Mouse (Mus musculus): ENCODE measurements around the gene Bdkrb2. TPM values are rescaled to one million over a fixed set of nuclear protein-coding genes. Genes with fewer than 3 reads are reported as not detected.

Gene Bdkrb2
- 0.05 and 0.08 TPM in 2 replicates for polyA plus RNA-seq (2015; fragmentation: Nextera tagmentation; extraction: Ambion mirVana)

DNA sequence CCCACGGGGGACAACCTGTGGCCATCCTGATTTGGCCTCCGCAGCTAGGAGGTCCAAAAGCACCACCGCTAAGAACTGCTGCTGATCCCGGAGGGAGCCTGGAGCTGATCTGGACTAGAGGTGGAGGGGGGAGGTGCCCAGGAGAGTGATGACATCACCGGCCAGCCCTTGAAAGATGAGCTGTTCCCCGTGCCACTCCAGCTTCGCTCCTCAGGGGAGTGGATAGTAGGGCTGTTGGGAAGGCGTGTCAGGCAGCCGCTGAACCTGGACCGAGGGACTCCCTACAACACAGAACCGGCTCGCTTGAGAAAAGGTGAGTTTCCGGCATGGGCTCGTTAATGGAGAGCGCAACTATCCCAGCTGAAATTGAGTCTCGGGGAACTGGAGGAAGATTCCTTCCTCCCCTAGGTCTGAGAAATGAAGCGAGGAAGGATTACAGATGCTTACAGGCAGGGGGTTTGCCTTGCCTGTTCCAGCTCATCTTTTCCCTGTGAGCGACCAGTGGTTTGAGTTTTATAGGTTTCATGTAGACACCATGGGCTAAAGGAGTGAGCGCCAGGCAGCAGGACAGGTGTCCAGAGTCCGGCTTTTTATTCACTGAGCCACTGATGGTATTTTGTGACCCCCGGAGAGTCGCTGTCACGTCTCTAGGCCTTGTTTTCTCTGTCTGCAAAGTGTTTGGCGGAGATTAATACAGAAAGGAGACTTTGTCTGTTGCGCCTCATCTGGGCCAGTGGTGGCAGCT lies at the start of gene Bdkrb2:
Bdkrb2 (plus strand) TSS at position 291 of the 745 bp plus-strand sequence.
- Histone ChIP-seq H3K4me1 (replicated peaks) (no peaks in the 10 kb centered on the region), H3K27me3 (peaks cover 54% of the 10 kb centered on the region), H3K9ac (no peak within 1 kb of the TSS), H3K27ac (replicated peaks) (no peak within 1 kb of the TSS), H3K9me3 (replicated peaks) (no peaks in the 10 kb centered on the region), H3K4me3 (replicated peaks) (no peak within 1 kb of the TSS), H3K4me2 (peak within 1 kb of the TSS; percentile 13; the same call in 1 of the 2 replicates), H3K36me3 (replicated peaks) (no peaks in the 10 kb centered on the region)
- WGBS (ENCODE audit: insufficient replicate concordance), result 8% methylated on average over 25 of the region's 25 CpGs
- no peak for ATAC-seq (ENCODE audit: insufficient read depth)

DNA sequence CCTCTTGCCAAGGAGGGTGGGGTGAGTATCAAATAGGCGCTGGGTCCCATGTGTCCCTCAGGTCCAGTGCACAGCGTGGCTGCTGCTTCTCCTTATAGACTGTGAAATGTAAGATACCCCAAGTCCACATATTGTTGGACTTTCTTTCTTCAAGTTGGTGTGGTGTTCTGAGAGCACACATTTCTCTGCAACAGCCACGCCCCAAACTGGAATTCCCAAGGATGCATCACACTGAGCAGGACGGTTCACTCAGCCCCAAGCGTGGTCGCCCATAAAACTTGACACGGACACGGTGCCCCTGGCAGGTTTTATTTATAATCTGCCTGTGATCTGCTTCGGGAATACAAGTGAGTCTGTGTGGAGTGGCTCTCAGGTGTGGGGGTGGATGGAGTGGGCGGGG lies 48.9 kb upstream of the Bdkrb2 start:
- no peak overlapping the region for H3K9ac ChIP-seq
- H3K27me3 ChIP-seq, result no peaks in the 10 kb centered on the region
- no peak overlapping the region for H3K27ac ChIP-seq (replicated peaks)
- WGBS (ENCODE audit: insufficient replicate concordance), result 74% methylated on average over 10 of the region's 10 CpGs
- no peaks in the 10 kb centered on the region for H3K9me3 ChIP-seq (replicated peaks)
- no peaks in the 10 kb centered on the region for H3K36me3 ChIP-seq (replicated peaks)
- no peak for ATAC-seq (ENCODE audit: insufficient read depth)
- H3K4me2 ChIP-seq, result no peak overlapping the region
- H3K4me1 ChIP-seq (replicated peaks), result no peaks in the 10 kb centered on the region
- H3K4me3 ChIP-seq (replicated peaks), result no peak overlapping the region

DNA sequence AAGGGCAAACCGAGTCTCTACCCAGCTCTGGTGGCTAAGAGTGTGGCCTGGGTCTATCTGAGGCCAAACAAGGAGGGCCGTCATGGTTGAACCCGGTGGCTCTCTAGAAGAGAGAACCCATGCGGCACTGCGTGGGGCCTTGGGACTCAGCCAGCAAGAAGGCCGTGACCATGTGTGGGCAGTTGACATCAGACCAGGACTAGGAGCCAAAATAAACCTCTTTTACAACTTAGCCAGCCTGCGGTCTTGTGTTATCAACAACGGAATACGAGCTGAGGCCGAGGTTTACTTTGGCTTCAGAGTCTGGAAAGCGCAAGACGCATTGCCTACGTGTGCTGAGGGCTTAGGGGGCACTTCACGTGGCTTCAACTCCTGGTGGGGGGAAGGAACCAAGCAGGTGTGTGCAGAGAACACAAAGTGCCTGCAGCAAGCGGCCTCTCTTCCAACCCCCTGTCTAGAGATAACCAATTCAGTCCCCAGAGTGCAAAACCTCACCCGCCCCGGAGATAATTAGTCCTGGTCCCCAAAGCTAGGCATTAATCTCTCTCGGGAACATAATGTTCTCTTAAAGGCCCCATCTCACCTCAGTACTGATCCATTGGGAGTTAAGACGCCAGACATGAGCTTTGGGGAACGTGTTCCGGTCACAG lies 45.9 kb upstream of the Bdkrb2 start:
- Histone ChIP-seq H3K27me3 (no peaks in the 10 kb centered on the region), H3K4me3 (replicated peaks) (no peak overlapping the region), H3K9ac (no peak overlapping the region), H3K9me3 (replicated peaks) (no peaks in the 10 kb centered on the region), H3K36me3 (replicated peaks) (no peaks in the 10 kb centered on the region), H3K4me1 (replicated peaks) (no peaks in the 10 kb centered on the region), H3K27ac (replicated peaks) (no peak overlapping the region), H3K4me2 (no peak overlapping the region)
- no peak for ATAC-seq (ENCODE audit: insufficient read depth)
- WGBS (ENCODE audit: insufficient replicate concordance), result 67% methylated on average over 21 of the region's 21 CpGs

DNA sequence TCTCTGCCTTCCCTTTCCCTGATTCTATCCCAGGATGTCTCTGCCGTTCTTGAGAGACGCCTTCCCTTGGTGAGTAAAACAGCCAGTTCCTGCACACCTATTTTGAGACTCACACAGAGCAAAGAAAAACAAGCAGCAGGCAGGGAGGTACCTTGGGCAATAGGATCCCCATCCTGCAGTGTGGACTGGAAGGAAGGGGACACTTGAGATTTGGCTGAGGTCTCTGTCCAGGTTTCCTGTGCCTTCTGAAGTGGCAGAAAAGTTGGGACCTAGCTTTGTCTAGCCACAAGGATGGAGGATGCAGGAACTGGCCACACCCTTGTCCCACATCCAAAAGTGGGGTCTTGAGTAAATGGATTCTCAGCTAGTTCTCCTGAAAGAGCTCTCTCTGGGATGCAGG lies 43.2 kb upstream of the Bdkrb2 start:
- H3K27me3 ChIP-seq, result no peaks in the 10 kb centered on the region
- no peak overlapping the region for H3K4me2 ChIP-seq
- H3K9ac ChIP-seq, result no peak overlapping the region
- no peak overlapping the region for H3K27ac ChIP-seq (replicated peaks)
- H3K9me3 ChIP-seq (replicated peaks), result no peaks in the 10 kb centered on the region
- ATAC-seq (ENCODE audit: insufficient read depth), result no peak
- H3K4me3 ChIP-seq (replicated peaks), result no peak overlapping the region
- 60% methylated on average over 2 of the region's 2 CpGs for WGBS (ENCODE audit: insufficient replicate concordance)
- H3K4me1 ChIP-seq (replicated peaks), result no peaks in the 10 kb centered on the region
- no peaks in the 10 kb centered on the region for H3K36me3 ChIP-seq (replicated peaks)

DNA sequence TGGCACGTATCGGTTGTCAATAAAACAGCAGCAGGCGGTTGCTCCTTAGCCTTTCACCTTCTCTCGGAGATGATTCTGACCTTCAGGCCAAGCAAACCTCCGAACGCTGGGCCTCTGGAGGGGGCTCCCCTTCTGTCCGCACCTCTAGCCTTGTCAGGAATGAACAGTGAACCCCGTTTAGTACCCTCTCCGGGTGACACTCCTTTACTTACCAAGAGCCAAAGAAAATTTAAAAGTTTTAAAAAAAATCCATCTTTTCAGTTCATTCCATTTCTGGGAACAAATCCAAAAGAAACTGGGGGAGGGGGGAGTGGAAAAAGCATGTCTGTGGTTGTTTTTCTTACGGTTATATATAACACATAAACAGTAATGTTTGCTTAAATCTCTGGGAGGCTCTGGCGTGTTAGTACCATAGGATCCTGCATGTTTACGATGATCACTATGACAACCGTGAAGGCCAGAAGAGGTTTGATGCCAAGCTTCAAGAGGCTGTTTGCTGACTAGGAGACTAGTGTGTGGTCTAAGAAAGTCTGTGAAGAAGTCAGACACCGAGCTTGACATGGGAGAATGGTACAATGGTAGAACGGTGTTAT lies 41.8 kb upstream of the Bdkrb2 start:
- no peak overlapping the region for H3K9ac ChIP-seq
- ATAC-seq (ENCODE audit: insufficient read depth), result no peak
- H3K27ac ChIP-seq (replicated peaks), result no peak overlapping the region
- H3K4me1 ChIP-seq (replicated peaks), result no peaks in the 10 kb centered on the region
- no peaks in the 10 kb centered on the region for H3K36me3 ChIP-seq (replicated peaks)
- H3K27me3 ChIP-seq, result no peaks in the 10 kb centered on the region
- H3K4me2 ChIP-seq, result no peak overlapping the region
- WGBS (ENCODE audit: insufficient replicate concordance), result 69% methylated on average over 15 of the region's 15 CpGs
- no peaks in the 10 kb centered on the region for H3K9me3 ChIP-seq (replicated peaks)
- no peak overlapping the region for H3K4me3 ChIP-seq (replicated peaks)

DNA sequence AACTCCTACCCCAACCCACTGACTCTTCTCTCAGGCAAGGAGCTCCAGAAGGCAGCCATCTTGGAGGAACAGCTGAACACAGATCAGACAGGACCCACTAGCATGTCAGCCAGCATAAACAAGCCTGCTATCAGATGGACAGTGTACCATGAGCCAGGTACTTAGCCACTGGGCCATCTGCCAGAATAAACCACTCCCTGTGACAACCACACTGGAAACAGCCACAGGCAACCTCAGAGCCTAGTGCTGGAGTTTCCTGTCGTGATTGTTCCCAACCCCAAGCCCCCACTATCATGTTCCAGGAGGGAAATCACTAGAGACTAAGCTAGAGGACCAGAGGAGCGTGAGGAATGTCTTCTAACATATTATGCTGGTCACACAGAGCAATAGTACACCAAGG lies 39.3 kb upstream of the Bdkrb2 start:
- Histone ChIP-seq H3K9me3 (replicated peaks) (no peaks in the 10 kb centered on the region), H3K9ac (no peak overlapping the region), H3K4me2 (no peak overlapping the region), H3K4me3 (replicated peaks) (no peak overlapping the region), H3K4me1 (replicated peaks) (no peaks in the 10 kb centered on the region), H3K27ac (replicated peaks) (no peak overlapping the region), H3K27me3 (no peaks in the 10 kb centered on the region), H3K36me3 (replicated peaks) (no peaks in the 10 kb centered on the region)
- no peak for ATAC-seq (ENCODE audit: insufficient read depth)
- 42% methylated on average over 2 of the region's 2 CpGs for WGBS (ENCODE audit: insufficient replicate concordance)

DNA sequence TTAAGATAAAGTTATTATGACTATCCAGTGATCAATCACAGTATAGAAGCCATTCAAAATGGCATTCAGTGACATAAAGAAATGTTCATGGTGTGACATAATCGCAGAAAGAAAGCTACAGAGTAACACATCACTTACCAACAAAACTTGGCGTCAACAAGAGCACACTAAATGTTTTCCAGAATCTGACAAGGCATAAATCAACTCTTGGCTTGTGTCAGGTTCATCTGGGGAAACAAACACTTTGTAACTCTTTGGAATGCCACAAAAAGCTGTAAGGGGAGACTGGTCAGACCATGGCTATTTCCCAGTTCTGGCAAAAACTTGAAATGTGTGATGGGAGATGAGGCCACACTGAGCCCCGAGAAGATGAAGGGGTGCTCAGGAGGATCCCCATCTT lies 36.8 kb upstream of the Bdkrb2 start:
- Histone ChIP-seq H3K27ac (replicated peaks) (no peak overlapping the region), H3K9me3 (replicated peaks) (no peaks in the 10 kb centered on the region)
- WGBS (ENCODE audit: insufficient replicate concordance), result 60% methylated on average over 3 of the region's 3 CpGs

DNA sequence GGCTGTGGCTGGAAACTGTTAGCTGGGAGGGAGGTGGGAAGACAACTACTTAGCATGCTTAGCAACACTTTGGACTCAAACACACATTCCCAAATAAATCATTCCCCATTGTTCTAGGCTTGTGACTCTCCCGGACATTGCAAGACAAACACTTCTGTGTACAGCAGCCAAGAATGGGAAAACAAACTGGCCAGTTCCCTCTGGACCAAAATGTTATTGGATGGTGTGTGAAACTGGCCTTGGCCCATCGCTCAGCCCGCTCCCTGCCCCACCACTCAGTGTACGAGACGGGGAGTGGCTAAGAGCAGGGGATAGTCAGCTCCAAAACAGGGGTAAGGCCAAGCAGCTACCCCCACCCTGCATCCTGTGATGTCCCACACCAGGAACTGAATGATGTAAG lies 36.2 kb upstream of the Bdkrb2 start:
- no peak overlapping the region for H3K27ac ChIP-seq (replicated peaks)
- H3K4me3 ChIP-seq (replicated peaks), result no peak overlapping the region
- no peaks in the 10 kb centered on the region for H3K4me1 ChIP-seq (replicated peaks)
- H3K9ac ChIP-seq, result no peak overlapping the region
- 48% methylated on average over 5 of the region's 5 CpGs for WGBS (ENCODE audit: insufficient replicate concordance)
- H3K4me2 ChIP-seq, result no peak overlapping the region
- H3K36me3 ChIP-seq (replicated peaks), result no peaks in the 10 kb centered on the region
- no peaks in the 10 kb centered on the region for H3K27me3 ChIP-seq
- ATAC-seq (ENCODE audit: insufficient read depth), result no peak
- no peaks in the 10 kb centered on the region for H3K9me3 ChIP-seq (replicated peaks)

More for the DNA sequence above, 36.8 kb upstream of the Bdkrb2 start:
- H3K27me3 ChIP-seq, result no peaks in the 10 kb centered on the region
- H3K9ac ChIP-seq, result no peak overlapping the region
- H3K4me3 ChIP-seq (replicated peaks), result no peak overlapping the region
- no peak for ATAC-seq (ENCODE audit: insufficient read depth)
- no peaks in the 10 kb centered on the region for H3K4me1 ChIP-seq (replicated peaks)
- no peak overlapping the region for H3K4me2 ChIP-seq
- no peaks in the 10 kb centered on the region for H3K36me3 ChIP-seq (replicated peaks)

DNA sequence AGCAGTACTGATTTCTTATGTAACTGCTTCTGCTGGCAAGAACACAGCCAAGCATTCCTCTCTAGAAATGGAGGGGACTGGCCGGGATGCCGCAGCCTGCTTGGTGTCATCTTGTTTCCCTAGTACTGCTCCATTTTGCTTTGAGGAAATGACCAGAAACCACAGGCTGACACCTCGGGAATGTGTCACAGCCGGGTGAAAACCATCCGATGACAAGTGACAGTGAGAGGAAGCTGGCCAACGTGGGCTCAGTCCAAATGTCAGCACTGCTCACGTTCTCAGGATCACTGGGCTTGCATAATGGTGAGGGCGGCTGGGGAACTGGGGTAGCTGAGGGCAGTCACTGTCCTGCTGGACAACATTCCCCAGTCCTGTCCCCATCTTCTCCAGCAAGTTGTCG lies 33.5 kb upstream of the Bdkrb2 start:
- H3K27ac ChIP-seq (replicated peaks), result no peak overlapping the region
- no peaks in the 10 kb centered on the region for H3K9me3 ChIP-seq (replicated peaks)
- no peak for ATAC-seq (ENCODE audit: insufficient read depth)
- H3K36me3 ChIP-seq (replicated peaks), result no peaks in the 10 kb centered on the region
- H3K9ac ChIP-seq, result no peak overlapping the region
- H3K27me3 ChIP-seq, result no peaks in the 10 kb centered on the region
- no peaks in the 10 kb centered on the region for H3K4me1 ChIP-seq (replicated peaks)
- H3K4me2 ChIP-seq, result no peak overlapping the region
- H3K4me3 ChIP-seq (replicated peaks), result no peak overlapping the region
- 19% methylated on average over 9 of the region's 9 CpGs for WGBS (ENCODE audit: insufficient replicate concordance)

DNA sequence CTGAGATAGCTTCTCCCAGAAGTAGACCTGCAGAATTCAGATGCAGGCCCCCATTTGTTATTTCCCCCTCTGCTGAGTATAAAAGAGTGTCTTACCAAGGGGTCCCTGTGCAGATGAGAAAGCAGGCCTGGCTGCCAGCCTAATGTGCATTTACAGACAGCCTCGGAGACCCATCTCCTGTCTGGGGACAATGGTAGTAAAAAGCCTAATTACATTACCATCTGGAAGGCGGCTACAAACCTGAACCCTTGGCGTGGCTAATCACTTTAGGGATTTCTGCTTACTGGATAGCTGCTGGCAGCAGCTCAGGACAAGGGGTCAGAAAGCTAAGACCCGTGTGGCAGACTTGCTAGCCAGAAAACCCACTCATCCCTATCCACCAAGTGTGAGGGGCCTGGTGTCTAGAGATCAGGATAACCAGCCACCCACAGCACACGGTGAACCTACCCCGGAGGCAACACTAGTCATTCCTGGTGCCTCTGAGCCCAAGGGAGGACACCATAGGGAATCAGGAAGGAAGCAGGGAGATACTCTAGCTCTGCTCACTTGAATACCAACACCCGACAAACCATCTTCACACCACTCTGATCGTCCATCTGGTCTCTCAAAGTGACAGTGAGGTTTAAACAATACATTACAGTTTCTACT lies 31.2 kb upstream of the Bdkrb2 start:
- Histone ChIP-seq H3K4me3 (replicated peaks) (no peak overlapping the region), H3K9ac (no peak overlapping the region), H3K4me1 (replicated peaks) (no peaks in the 10 kb centered on the region; the same call in 1 of the 2 replicates), H3K27ac (replicated peaks) (no peak overlapping the region), H3K27me3 (no peaks in the 10 kb centered on the region), H3K4me2 (no peak overlapping the region), H3K36me3 (replicated peaks) (no peaks in the 10 kb centered on the region), H3K9me3 (replicated peaks) (no peaks in the 10 kb centered on the region)
- ATAC-seq (ENCODE audit: insufficient read depth), result no peak
- 52% methylated on average over 8 of the region's 8 CpGs for WGBS (ENCODE audit: insufficient replicate concordance)

DNA sequence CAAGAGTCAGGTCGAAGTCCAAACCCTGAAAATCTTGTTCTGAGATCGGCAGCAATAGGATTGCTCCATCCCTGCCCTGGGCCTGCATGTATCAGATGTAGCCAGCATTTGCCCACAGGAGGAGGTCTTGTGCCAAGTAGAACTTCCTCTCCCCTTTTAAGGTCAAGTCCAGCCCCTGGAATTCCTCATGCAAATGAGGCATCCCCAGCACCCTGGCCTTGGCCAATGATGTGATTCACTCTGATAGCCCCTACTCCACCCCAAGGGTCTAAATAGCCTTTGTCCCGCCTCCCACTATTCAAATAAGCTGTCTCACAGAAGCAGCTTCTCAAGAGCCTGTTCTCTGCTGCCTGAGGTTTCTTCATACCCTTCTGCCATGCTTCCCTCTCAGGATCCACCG lies 28.2 kb upstream of the Bdkrb2 start:
- H3K4me3 ChIP-seq (replicated peaks), result no peak overlapping the region
- no peaks in the 10 kb centered on the region for H3K36me3 ChIP-seq (replicated peaks)
- no peak for ATAC-seq (ENCODE audit: insufficient read depth)
- H3K27me3 ChIP-seq, result no peaks in the 10 kb centered on the region
- H3K9ac ChIP-seq, result no peak overlapping the region
- H3K9me3 ChIP-seq (replicated peaks), result no peaks in the 10 kb centered on the region
- no peak overlapping the region for H3K27ac ChIP-seq (replicated peaks)
- no peaks in the 10 kb centered on the region; the same call in 1 of the 2 replicates for H3K4me1 ChIP-seq (replicated peaks)
- no peak overlapping the region for H3K4me2 ChIP-seq
- 65% methylated on average over 4 of the region's 4 CpGs for WGBS (ENCODE audit: insufficient replicate concordance)

Measured in liver, embryonic 15.5 days (tissue).